Mouse (Mus musculus) layer of hippocampus, adult 8-10 months (tissue): ENCODE results near the gene 2210010C04Rik. TPM values are rescaled to one million over a fixed set of nuclear protein-coding genes. Genes with fewer than 3 reads are reported as not detected.
"Not testable (repeated sequence)": the region's sequence is repeated elsewhere in the genome, so short reads cannot be mapped to it uniquely, and the experiment has no call there.

Experiments used
- DNase-seq, 2 experiments: peaks; one replicate each; pipeline ENCODE4 v3.0.0; 2022; ENCODE audit warnings: low spot score in 2 of 2
- total RNA-seq, 4 experiments: library from RNA; stranded (reverse); gene quantifications; 2 replicates each; pipeline ENCODE4 v1.2.4; 2022

Gene 2210010C04Rik
- total RNA-seq, 4 experiments from 2014 or later = not detected

DNA sequence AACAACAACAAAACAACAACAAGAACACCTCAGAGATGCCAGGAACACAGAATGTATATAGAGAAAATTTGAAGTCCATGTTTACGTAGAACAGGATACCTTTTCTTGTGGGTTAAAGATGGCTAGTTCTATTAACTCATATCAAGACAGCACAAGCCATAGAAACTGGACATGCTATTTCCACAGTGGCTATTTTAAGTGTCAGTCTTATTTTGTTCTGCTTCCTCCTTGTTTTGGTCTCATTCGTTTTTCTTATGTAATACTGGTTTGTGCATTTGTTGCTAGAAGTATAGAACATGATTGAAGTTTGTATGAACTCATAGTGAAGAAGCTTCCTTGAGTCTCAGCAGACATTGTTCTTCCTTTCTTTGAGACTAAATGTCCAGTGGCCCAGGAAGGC, 16.2 kb downstream of the 2210010C04Rik start:
- DNase-seq = no peak

DNA sequence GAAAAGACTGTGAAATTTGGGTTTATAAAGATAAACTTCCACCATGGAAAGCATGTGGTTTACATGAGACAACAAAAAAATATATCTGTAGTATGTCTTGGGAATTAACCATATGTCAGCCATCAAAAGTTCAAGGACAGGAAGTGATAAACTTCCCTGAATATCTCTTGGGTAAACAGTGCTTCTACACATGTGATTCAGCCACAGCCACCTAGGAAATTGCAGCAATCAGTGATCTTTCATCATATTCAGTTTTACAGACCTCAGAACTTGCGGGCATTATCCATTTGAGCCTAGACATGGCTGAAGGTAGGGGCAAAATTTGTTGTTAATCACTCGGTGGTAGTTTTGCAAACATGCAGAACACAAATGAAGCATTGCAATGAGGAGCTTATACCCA, 16.7 kb downstream of the 2210010C04Rik start:
- DNase-seq = no peak

DNA sequence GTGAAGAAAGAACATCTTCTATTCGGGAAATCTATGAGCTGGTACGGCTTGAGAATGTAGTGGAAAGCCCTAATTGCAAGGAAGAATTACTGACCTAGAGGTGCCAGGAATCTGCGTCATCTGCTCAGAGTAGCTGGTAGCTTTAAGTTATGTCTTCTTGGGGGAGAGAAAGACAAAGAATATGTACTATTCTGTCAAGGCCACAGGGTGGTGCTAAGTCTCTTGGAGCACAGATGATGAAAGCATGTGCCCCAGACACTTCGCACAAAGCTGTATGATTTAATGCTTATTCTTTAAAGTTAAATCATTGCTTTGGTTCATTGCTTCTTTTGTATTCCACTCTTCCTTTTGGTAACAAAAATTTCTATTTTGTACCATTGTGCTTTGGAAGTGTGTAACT, 20.2 kb downstream of the 2210010C04Rik start:
- no peak for DNase-seq

DNA sequence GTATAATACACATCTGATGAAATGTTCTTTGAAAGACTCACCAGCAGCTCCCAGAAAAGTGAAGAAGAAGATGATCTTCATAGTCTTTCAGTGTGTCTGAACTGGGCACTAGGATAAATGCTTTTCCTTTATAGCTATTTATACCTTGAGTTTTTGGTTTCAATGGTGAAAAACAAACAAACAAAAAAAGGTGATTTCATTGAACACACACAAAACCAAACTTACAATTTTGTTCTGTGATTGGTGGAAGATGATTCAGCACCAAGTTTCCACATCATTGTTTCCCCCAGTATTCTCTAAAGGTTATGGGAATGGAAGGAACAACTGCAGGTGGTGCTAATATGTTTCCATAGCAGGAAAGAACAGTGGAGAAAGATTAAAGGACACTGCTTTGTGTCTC, 35.9 kb downstream of the 2210010C04Rik start, which contains the start of gene Gm2663:
Gene Gm2663 (minus strand): TSS at position 101 of the 400 bp plus-strand sequence.
- not testable (repeated sequence) for DNase-seq

Other genes with a start within 250 kb of the 2210010C04Rik start
- gene Moxd2, start 148.0 kb downstream of the 2210010C04Rik start, total RNA-seq = not detected
- gene Prss58, start 135.1 kb downstream of the 2210010C04Rik start, total RNA-seq = not detected
- not detected for gene 1700074P13Rik, start 95.0 kb downstream of the 2210010C04Rik start, total RNA-seq
- not detected for gene Gm4744, start 83.6 kb downstream of the 2210010C04Rik start, total RNA-seq
- not detected for gene 1810009J06Rik, start 70.8 kb downstream of the 2210010C04Rik start, total RNA-seq
- gene Gm2663, start 36.0 kb downstream of the 2210010C04Rik start, total RNA-seq = not detected